Mouse (Mus musculus): ENCODE measurements around the gene Tnr. TPM values are rescaled to one million over a fixed set of nuclear protein-coding genes. Genes with fewer than 3 reads are reported as not detected.

Tnr gene
- polyA plus RNA-seq, 1 experiment = 0.03 TPM

DNA sequence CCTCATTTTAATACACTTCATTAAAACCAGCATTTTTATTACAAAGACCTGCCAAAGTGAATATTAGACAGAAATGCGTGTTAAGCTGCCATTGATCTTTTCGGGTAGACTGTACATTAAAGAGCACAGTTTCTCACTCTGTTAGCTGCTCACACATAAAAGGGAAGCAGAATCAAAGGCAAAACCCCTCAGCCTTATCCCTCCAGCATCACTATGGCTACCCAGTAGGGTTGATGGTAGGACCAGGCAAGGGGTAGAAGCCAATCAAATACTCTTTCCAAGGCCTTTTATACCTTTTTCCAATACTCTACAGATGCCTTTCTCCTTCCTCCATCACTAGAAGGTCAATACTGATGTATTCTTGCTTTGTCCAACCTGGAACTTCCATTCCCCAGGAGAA, 269.0 kb downstream of the Tnr start:
- WGBS = 84% methylated on average over 2 of the region's 2 CpGs

GRCm38 (mm10) chr1:159796021-159796420, 272.5 kb downstream of the Tnr start:
- H3K4me3 ChIP-seq (ENCODE audit: insufficient read depth, low read depth, low read length) = no peak overlapping the region
- H3K27ac ChIP-seq (ENCODE audit: insufficient read depth, low read depth, low read length) = no peak overlapping the region
- TF ChIP-seq CTCF (conservative IDR thresholded peaks at IDR 0.05; ENCODE audit: insufficient read depth, insufficient read length, low read depth, low read length) (no peak), POLR2A (IDR thresholded peaks at IDR 0.05; ENCODE audit: low read depth, low read length) (no peak)
- DNase-seq = no peak
- 80% methylated on average over 2 of the region's 2 CpGs for whole genome bisulfite sequencing
- H3K27me3 ChIP-seq (replicated peaks; ENCODE audit: control insufficient read depth, insufficient read depth, low read length) = no peaks in the 10 kb centered on the region
- no peaks in the 10 kb centered on the region for H3K36me3 ChIP-seq (ENCODE audit: control insufficient read depth, insufficient read depth, low read length)
- H3K4me1 ChIP-seq (ENCODE audit: control insufficient read depth, insufficient read depth, low read length) = no peaks in the 10 kb centered on the region

More for the DNA sequence above, 269.0 kb downstream of the Tnr start:
- Histone ChIP-seq H3K4me3 (ENCODE audit: insufficient read depth, low read depth, low read length) (no peak overlapping the region), H3K4me1 (ENCODE audit: control insufficient read depth, insufficient read depth, low read length) (no peaks in the 10 kb centered on the region), H3K27me3 (replicated peaks; ENCODE audit: control insufficient read depth, insufficient read depth, low read length) (no peaks in the 10 kb centered on the region), H3K27ac (ENCODE audit: insufficient read depth, low read depth, low read length) (no peak overlapping the region), H3K36me3 (ENCODE audit: control insufficient read depth, insufficient read depth, low read length) (no peaks in the 10 kb centered on the region)
- DNase-seq = no peak
- TF ChIP-seq CTCF (conservative IDR thresholded peaks at IDR 0.05; ENCODE audit: insufficient read depth, insufficient read length, low read depth, low read length) (no peak), POLR2A (IDR thresholded peaks at IDR 0.05; ENCODE audit: low read depth, low read length) (no peak)

DNA sequence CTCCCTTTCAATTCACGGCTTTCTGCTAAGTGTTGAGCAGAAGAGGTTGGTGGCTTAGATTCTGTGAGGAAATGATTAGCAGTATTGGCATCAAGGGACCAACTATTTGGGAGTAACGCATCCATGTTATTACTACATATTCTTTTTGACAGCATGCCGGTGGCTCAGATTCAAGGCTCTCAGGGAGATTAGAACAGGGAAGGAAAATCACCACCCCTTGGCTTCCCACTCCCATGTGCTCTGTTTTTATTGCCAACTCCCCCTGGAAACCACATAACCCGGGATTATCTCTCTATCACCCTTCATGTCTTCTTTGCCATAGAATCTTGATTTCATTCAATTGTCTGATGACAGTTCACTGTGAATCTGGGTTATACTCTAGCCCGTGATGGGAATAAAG, 276.8 kb downstream of the Tnr start:
- 64% methylated on average over 5 of the region's 5 CpGs for WGBS
- TF ChIP-seq CTCF (conservative IDR thresholded peaks at IDR 0.05; ENCODE audit: insufficient read depth, insufficient read length, low read depth, low read length) (no peak), POLR2A (IDR thresholded peaks at IDR 0.05; ENCODE audit: low read depth, low read length) (no peak)
- H3K36me3 ChIP-seq (ENCODE audit: control insufficient read depth, insufficient read depth, low read length) = no peaks in the 10 kb centered on the region
- no peak for DNase-seq
- no peak overlapping the region for H3K27ac ChIP-seq (ENCODE audit: insufficient read depth, low read depth, low read length)
- H3K27me3 ChIP-seq (replicated peaks; ENCODE audit: control insufficient read depth, insufficient read depth, low read length) = no peaks in the 10 kb centered on the region
- no peaks in the 10 kb centered on the region for H3K4me1 ChIP-seq (ENCODE audit: control insufficient read depth, insufficient read depth, low read length)
- H3K4me3 ChIP-seq (ENCODE audit: insufficient read depth, low read depth, low read length) = no peak overlapping the region

DNA sequence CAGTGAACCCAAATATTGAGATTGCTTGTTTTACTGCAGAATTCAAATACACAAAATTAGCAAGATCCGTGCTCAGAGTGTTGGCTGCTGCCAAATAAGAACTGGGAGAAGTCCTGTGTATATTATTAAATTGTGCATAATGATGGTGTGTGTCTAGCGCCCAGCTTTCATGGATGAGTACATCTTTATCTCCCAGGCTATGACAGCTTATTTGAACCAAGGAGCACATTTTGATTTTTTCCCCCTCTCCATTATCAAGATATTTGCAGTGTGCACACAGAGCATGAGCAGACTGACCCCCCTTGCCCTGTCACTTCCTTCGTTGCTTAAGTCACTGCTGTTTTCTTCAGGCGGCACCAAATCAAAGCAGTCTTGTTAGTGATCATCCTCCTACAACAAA, 278.2 kb downstream of the Tnr start:
- Histone ChIP-seq H3K27me3 (replicated peaks; ENCODE audit: control insufficient read depth, insufficient read depth, low read length) (no peaks in the 10 kb centered on the region), H3K36me3 (ENCODE audit: control insufficient read depth, insufficient read depth, low read length) (no peaks in the 10 kb centered on the region), H3K4me3 (ENCODE audit: insufficient read depth, low read depth, low read length) (no peak overlapping the region), H3K27ac (ENCODE audit: insufficient read depth, low read depth, low read length) (no peak overlapping the region), H3K4me1 (ENCODE audit: control insufficient read depth, insufficient read depth, low read length) (no peaks in the 10 kb centered on the region)
- TF ChIP-seq CTCF (conservative IDR thresholded peaks at IDR 0.05; ENCODE audit: insufficient read depth, insufficient read length, low read depth, low read length) (no peak), POLR2A (IDR thresholded peaks at IDR 0.05; ENCODE audit: low read depth, low read length) (no peak)
- no peak for DNase-seq
- WGBS = 60% methylated on average over 4 of the region's 4 CpGs

- no peaks in the 10 kb centered on the region for H3K4me1 ChIP-seq (ENCODE audit: control insufficient read depth, insufficient read depth, low read length)
- no peaks in the 10 kb centered on the region for H3K27me3 ChIP-seq (replicated peaks; ENCODE audit: control insufficient read depth, insufficient read depth, low read length)
- H3K36me3 ChIP-seq (ENCODE audit: control insufficient read depth, insufficient read depth, low read length) = no peaks in the 10 kb centered on the region
- TF ChIP-seq CTCF (conservative IDR thresholded peaks at IDR 0.05; ENCODE audit: insufficient read depth, insufficient read length, low read depth, low read length) (no peak), POLR2A (IDR thresholded peaks at IDR 0.05; ENCODE audit: low read depth, low read length) (no peak)
- no peak overlapping the region for H3K27ac ChIP-seq (ENCODE audit: insufficient read depth, low read depth, low read length)
- no peak for DNase-seq
- H3K4me3 ChIP-seq (ENCODE audit: insufficient read depth, low read depth, low read length) = no peak overlapping the region
Measured at GRCm38 (mm10) chr1:159803711-159804110, 280.1 kb downstream of the Tnr start.

DNA sequence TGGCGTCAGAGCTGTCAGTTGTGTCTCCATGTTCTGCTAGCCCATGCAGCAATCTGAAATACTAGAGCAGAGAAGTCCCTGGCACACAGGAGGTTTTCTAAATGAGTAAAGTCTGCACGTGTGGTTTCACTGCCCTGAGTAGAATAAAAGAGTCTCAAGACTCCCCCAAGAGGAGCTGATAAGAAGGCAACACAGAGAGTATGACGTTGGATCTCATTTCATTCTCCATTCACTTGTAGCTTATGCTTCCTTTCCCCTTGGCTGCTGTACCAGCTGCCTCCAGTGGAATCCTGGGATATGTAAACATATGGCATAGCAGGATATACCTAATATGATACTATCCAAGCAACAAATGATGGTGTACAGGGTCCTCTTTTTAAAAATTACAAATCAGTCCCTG, 285.9 kb downstream of the Tnr start:
- no peak for TF ChIP-seq POLR2A (IDR thresholded peaks at IDR 0.05; ENCODE audit: low read depth, low read length)
- TF ChIP-seq CTCF (conservative IDR thresholded peaks at IDR 0.05; ENCODE audit: insufficient read depth, insufficient read length, low read depth, low read length) = no peak
- no peak for DNase-seq
- H3K4me1 ChIP-seq (ENCODE audit: control insufficient read depth, insufficient read depth, low read length) = no peaks in the 10 kb centered on the region
- H3K4me3 ChIP-seq (ENCODE audit: insufficient read depth, low read depth, low read length) = no peak overlapping the region
- 49% methylated on average over 3 of the region's 3 CpGs for WGBS
- no peak overlapping the region for H3K27ac ChIP-seq (ENCODE audit: insufficient read depth, low read depth, low read length)
- no peaks in the 10 kb centered on the region for H3K36me3 ChIP-seq (ENCODE audit: control insufficient read depth, insufficient read depth, low read length)
- H3K27me3 ChIP-seq (replicated peaks; ENCODE audit: control insufficient read depth, insufficient read depth, low read length) = no peaks in the 10 kb centered on the region

- Histone ChIP-seq H3K27ac (ENCODE audit: insufficient read depth, low read depth, low read length) (no peak overlapping the region), H3K4me3 (ENCODE audit: insufficient read depth, low read depth, low read length) (no peak overlapping the region), H3K36me3 (ENCODE audit: control insufficient read depth, insufficient read depth, low read length) (no peaks in the 10 kb centered on the region), H3K27me3 (replicated peaks; ENCODE audit: control insufficient read depth, insufficient read depth, low read length) (no peaks in the 10 kb centered on the region), H3K4me1 (ENCODE audit: control insufficient read depth, insufficient read depth, low read length) (no peaks in the 10 kb centered on the region)
- WGBS = 88% methylated on average over 2 of the region's 2 CpGs
- no peak for TF ChIP-seq CTCF (conservative IDR thresholded peaks at IDR 0.05; ENCODE audit: insufficient read depth, insufficient read length, low read depth, low read length)
- TF ChIP-seq POLR2A (IDR thresholded peaks at IDR 0.05; ENCODE audit: low read depth, low read length) = no peak
- no peak for DNase-seq
Measured at GRCm38 (mm10) chr1:159811805-159812204, 288.2 kb downstream of the Tnr start.
